Mouse (Mus musculus) spleen, postnatal 14 days (tissue): ENCODE data around the gene A630095N17Rik.

Experiments
- DNase-seq, 2 experiments: peaks; one replicate each; pipeline ENCODE4 v3.0.0; 2021 to 2022; ENCODE audit warnings: low spot score in 2 of 2

The A630095N17Rik gene

DNA sequence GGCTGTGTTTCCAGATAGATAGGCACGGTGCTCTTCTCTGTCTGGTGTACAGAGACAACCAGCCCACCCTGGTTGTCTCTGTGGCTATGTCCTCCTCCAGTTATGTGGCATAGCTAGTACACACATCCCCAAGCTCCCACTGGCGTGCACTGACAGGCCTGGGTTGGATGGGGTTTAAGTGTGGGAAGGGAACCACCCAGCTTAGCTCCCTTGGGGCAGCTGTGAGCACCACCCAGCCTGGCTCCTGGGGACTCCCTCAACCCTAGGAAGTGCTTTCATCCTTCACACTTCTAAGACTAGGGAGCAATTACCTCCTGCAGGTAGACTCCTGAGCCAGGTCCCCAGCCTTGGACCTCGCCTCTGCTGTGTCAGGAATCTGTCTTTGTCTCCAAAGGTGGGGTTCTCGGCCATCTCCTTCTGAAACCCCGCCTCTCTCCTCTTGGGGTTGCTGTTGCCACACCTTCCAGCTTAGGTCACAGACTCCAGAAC lies at the start of gene A630095N17Rik:
Gene A630095N17Rik, minus strand, starts transcription at position 439 of the 489 bp plus-strand sequence.
- no peak for DNase-seq

- DNase-seq, result no peak
Measured at GRCm38 (mm10) chr1:75278228-75278627, 46.3 kb upstream of the A630095N17Rik start, which contains the start of gene Resp18. Gene Resp18 (minus strand): TSS chr1:75278415.

- no peak for DNase-seq
Measured at GRCm38 (mm10) chr1:75277195-75278188, 45.6 kb upstream of the A630095N17Rik start.

DNA sequence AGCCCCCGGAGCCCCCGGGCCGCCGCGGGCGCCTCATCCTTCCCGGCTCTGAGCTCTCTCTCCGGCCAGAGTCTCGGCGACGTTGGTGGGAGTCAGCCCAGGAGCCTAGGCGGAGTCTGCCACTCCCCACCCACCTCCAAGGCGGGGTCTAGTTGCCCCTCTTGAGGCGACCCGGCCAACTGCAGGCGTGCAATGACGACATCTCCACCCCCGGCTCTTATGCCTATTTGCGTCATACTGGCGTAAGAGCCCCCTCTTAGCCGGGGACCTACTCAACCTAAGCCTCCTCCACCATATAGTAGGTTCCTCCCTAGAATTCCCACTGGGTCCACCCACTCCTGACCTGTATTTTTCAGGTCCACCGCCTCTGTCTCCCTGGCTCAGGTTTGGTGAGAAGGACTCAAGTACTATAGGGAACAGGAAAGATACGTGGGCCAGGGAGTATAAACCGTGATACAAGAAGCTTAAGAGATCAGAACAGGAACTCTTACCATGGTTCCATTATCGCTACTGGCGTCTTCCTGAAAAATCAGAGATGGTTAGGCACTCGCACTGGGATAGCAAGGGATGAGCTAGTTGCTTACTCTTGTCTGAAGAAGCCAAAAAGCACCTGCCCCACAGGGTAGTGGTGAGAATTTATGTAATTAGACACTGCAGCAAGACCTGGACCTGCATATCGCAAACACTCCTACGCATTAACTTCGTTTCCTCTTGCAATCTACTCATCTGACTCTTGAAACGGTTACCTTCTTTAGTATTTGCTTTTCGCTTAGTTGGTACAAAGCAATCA lies 32.4 kb upstream of the A630095N17Rik start, which contains the start of gene Ptprn:
Gene Ptprn, minus strand, starts transcription at position 412 of the 790 bp plus-strand sequence.
- DNase-seq, result no peak

- DNase-seq, result no peak
Measured at GRCm38 (mm10) chr1:75262969-75263951, 31.4 kb upstream of the A630095N17Rik start.

DNA sequence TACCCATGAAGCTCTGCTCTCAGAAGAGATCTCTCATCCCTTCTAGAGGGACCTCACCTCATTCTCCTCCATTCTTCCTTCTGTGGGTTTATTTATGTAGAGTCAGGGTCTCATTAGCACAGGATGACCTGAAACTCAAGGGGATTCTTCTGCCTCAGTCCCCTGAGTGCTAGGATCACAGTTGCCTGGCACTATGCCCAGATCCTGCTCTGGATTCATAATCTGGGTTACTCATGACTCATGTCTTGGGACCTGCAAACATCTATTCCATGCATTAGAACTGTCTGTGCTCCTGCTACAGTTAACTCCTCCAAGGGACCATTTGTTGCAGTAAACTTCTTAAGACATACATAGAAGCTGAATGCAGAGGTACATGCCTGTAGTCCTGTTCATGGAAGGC lies 29.4 kb upstream of the A630095N17Rik start:
- no peak for DNase-seq

- DNase-seq, result no peak
Measured at GRCm38 (mm10) chr1:75255516-75256046, 23.7 kb upstream of the A630095N17Rik start.

DNA sequence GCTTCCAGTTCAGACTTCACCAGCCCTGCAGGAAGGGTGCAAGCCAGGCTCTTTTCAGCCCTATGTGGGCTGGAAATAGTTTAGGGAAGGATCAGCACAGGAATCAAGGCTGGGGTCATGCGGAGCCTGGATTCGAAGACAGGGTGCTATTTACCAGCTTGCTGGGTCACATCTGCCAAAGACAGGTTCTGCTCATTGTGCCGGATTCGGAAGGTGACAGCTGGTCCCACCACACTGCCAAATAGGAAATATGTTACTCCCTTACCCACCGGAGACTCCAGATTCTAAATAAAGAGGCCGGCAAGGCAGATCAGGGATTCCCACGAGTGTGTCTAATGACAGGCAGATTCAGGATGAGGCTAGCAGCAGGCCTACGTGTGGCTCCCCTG lies 22.7 kb upstream of the A630095N17Rik start:
- no peak for DNase-seq

DNA sequence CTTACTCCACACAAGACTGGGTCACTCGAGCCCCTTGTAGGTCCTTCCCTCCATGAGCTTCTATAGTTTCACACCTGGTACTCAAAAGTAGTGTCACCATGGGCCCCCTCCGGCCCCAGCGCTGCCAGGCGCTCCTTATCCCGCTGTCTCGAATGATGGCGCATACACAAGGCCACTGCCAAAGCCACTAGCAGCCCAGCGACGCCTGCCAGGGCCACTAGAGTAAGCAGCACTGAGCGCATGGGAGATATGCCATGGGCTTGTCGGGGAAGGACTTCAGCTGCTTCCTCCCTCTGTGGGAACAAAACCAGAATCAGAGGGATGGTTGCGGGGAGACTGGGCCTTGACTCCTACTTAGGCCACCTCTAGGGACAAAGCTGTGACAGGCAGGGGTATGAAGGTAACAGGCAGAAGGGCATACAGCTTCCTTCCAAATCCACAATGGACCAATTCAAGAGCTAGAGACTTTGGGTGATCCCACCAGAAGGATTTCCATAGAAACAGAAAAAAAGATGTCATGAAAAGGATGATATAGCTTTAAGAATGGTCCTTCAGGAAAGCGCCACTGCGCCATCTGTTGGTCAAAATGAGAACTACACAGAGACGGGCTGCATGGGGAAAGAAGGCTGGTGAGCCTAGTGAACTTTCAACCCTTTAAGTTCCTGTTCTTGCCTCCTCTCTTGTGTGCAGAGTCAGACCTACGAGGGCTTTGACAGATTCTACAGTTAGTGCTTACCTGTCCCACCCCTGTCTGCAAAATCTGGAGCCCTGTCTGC lies 22.1 kb upstream of the A630095N17Rik start:
- peak; percentile 77 to 89 for DNase-seq

DNA sequence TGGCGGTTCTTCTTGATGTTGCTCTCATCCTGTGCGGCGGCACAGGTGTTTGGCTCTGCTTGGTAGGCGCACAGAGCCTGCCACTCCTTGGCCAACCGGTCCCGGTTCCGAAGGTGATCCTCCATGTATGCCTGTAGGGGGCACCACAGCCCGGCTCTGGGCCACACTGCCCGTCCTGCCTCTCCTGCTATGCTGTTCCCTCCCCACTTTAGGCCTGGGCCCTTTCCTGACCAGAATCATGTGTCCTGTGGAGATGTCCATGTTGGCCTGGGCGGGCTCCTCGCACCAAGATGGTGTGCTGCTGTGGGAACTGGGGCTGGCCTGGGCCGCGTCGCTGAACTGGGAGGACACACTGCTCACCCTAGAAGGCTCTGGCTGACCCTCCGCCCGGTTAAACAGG lies 21.1 kb upstream of the A630095N17Rik start:
- no peak for DNase-seq

DNA sequence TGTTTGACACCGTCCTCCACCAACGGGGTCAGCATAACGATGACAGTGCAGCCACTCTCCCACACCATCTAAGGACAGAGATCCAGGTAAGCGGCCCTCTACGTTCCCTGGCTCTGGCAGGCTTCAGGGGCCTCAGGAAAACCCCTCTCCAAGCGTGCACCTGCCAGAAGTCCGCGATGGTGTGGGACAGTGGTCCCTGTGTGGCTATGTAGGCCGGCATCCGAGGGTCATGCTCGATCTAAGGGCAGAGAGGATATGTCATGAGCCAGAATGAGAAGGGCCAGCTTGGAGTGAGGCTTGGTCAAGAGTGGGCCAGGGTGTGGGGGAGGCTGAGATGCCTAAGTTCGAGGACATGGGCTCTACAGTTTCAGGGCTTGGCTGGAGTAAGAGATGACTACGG lies 20.4 kb upstream of the A630095N17Rik start:
- no peak for DNase-seq

- peak; percentile 82 to 88 for DNase-seq
Measured at GRCm38 (mm10) chr1:75251112-75251970, 19.4 kb upstream of the A630095N17Rik start.

DNA sequence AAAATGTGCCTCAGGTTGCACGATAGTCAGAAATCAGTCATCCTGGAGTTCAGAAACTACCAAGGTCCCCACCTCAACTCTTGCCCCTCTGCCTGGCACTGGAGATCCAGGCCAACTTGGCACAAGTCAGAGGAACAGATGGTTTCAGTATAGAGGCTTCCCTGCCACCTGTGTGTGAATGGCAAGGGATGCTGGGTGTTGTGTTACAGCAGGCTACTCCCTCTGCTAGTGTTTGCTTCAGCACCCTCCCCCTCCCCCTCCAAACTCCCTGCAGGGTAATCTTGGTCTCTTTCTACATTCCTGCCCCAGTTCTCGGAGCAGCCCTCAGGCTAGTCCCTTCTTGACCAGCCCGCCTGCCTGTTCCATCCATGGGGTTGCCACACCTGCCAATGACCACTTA lies 18.6 kb upstream of the A630095N17Rik start:
- DNase-seq, result no peak

- no peak for DNase-seq
Measured at GRCm38 (mm10) chr1:75248041-75248772, 16.3 kb upstream of the A630095N17Rik start.

DNA sequence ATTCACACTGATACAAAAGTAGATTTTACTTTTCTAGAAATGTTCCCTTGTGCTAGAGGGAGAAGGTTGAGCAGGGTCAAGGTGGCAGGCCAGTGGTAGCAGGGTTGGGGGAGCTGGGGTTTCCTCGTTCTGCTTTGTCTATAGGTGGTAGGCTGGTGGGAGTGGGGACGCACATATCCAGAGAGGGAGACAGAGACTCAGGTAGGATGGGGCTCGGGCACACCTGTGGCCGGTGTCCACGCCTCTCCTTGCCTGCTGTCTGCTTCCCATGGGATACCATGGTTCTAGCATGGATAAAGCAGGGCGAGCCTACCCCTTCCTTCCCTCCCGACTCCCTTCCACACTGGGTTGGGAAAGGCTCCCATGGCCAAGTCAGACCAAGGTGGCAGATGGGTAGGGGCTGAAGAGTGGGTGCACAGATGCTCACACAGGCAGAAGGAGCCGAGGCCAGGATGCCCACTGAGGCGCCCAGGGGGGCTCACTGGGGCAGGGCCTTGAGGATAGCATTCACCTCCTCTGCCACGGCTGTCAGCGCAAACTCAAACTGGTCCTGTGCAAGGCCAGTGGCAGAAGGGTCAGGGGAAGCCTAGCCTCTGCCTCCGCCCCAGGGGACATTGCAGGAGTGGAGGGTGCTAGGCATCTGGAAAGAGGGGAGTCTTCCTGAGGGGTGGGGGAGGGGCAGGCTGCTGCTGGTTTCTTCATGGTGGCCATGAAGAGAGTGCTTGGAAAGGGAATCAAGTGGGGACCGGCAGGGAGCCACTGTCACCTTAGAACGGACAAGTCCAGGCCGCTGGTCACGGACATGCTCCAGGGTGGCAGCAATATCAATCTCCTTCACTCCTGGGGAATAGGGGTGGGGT lies 15.4 kb upstream of the A630095N17Rik start:
- DNase-seq, result no peak

DNA sequence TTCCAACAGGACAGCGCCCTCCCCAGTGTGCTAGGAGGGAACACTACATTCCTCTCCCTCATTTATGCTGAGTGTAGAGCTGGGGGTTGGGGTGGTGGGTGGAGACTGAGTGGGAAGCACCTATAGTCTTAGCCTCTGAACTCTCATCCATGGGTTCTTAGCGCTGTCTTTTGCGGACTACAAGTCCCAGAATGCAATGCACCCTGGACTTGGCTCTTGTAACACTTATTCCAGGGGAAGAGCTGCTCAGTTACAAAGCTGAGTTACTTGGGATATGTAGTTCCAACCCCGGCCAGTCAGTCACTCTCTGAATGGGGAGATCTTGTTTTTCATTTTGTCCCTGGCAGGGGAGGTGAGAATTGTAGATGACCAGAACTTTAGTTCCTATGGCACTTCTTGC lies 12.9 kb upstream of the A630095N17Rik start:
- no peak for DNase-seq

GRCm38 (mm10) chr1:75244175-75244826 lies 12.4 kb upstream of the A630095N17Rik start:
- no peak for DNase-seq
